Comparison of ENCODE assay signal across 10 mouse cellular contexts in genomic region chr14:86562728-86563127, GRCm38 (mm10).
DNase-seq lines count a peak whose midpoint lies in the region; ATAC-seq and TF ChIP-seq lines count a peak whose summit lies in the region.
"Had no signal": no experiment of that assay in that cellular context is flagged by ENCODE, and none has a peak within 500 bp of the region (broad histone marks: within the 10 kb centered on the region; RNA-seq: fewer than 3 reads in every experiment).

No protein-coding gene starts in this region.

- ATAC-seq in hindbrain, embryonic 11.5 days (ENCODE audit: low FRiP score) = peak; percentile 35; the same call in 1 of the 2 replicates
- no peak for ATAC-seq in hindbrain, embryonic 16.5 days
- ATAC-seq in monocyte, adult 5-6 weeks (replicated peaks; ENCODE audit: insufficient number of reproducible peaks, low FRiP score, low TSS enrichment, poor library complexity, severe bottlenecking) = no peak
- ATAC-seq in inflammation-experienced regulatory T-cells, adult 6 months = no peak

- no peaks in the 10 kb centered on the region for H3K27me3 ChIP-seq in hindbrain, embryonic 11.5 days (ENCODE audit: control insufficient read depth, insufficient read depth, low read length)
- no peaks in the 10 kb centered on the region for H3K27me3 ChIP-seq in hindbrain, embryonic 16.5 days (replicated peaks; ENCODE audit: control insufficient read depth, insufficient read depth, low read length)
- no peaks in the 10 kb centered on the region for H3K27me3 ChIP-seq in E14TG2a.4 (ENCODE audit: insufficient read depth, low read length)
- H3K27me3 ChIP-seq: liver, embryonic 13.5 days; stomach, embryonic 15.5 days had no signal

- H3K9ac ChIP-seq in hindbrain, embryonic 11.5 days (ENCODE audit: low read depth, low read length) = no peak overlapping the region
- no peak overlapping the region for H3K9ac ChIP-seq in hindbrain, embryonic 16.5 days (ENCODE audit: low read depth, low read length)
- H3K9ac ChIP-seq: liver, embryonic 13.5 days; stomach, embryonic 15.5 days had no signal

- WGBS in hindbrain, embryonic 11.5 days = 58% methylated on average over 2 of the region's 2 CpGs
- 67% methylated on average over 2 of the region's 2 CpGs for WGBS in hindbrain, embryonic 16.5 days

- peak; percentile 32 for TF ChIP-seq CTCF in E14TG2a.4 (conservative IDR thresholded peaks at IDR 0.05; ENCODE audit: low read length)

- no peak overlapping the region for H3K4me3 ChIP-seq in hindbrain, embryonic 11.5 days (ENCODE audit: low read depth, low read length)
- no peak overlapping the region for H3K4me3 ChIP-seq in hindbrain, embryonic 16.5 days (ENCODE audit: low read length)
- no peak overlapping the region for H3K4me3 ChIP-seq in E14TG2a.4 (replicated peaks; ENCODE audit: low read length)
- H3K4me3 ChIP-seq: liver, embryonic 13.5 days; stomach, embryonic 15.5 days had no signal

- no peaks in the 10 kb centered on the region for H3K9me3 ChIP-seq in hindbrain, embryonic 11.5 days (ENCODE audit: control insufficient read depth, low read length)
- no peaks in the 10 kb centered on the region for H3K9me3 ChIP-seq in hindbrain, embryonic 16.5 days (ENCODE audit: control insufficient read depth, low read length)
- no peaks in the 10 kb centered on the region for H3K9me3 ChIP-seq in E14TG2a.4 (ENCODE audit: low read length)
- H3K9me3 ChIP-seq: liver, embryonic 13.5 days; stomach, embryonic 15.5 days had no signal

- H3K4me2 ChIP-seq in hindbrain, embryonic 11.5 days (replicated peaks; ENCODE audit: low read depth, low read length) = no peak overlapping the region
- no peak overlapping the region for H3K4me2 ChIP-seq in hindbrain, embryonic 16.5 days (ENCODE audit: low read length)
- H3K4me2 ChIP-seq: liver, embryonic 13.5 days; stomach, embryonic 15.5 days had no signal

- no peaks in the 10 kb centered on the region for H3K36me3 ChIP-seq in hindbrain, embryonic 11.5 days (ENCODE audit: control insufficient read depth, insufficient read depth, low read length)
- no peaks in the 10 kb centered on the region for H3K36me3 ChIP-seq in hindbrain, embryonic 16.5 days (ENCODE audit: control insufficient read depth, insufficient read depth, low read length)
- H3K36me3 ChIP-seq in E14TG2a.4 (ENCODE audit: insufficient read depth, low read length) = no peaks in the 10 kb centered on the region
- H3K36me3 ChIP-seq: liver, embryonic 13.5 days; stomach, embryonic 15.5 days had no signal

- H3K4me1 ChIP-seq in hindbrain, embryonic 11.5 days (replicated peaks; ENCODE audit: control insufficient read depth, insufficient read depth, low read length) = no peaks in the 10 kb centered on the region
- H3K4me1 ChIP-seq in hindbrain, embryonic 16.5 days (ENCODE audit: control insufficient read depth, insufficient read depth, low read depth, low read length) = no peaks in the 10 kb centered on the region
- no peaks in the 10 kb centered on the region for H3K4me1 ChIP-seq in E14TG2a.4 (replicated peaks; ENCODE audit: low read depth, low read length)
- H3K4me1 ChIP-seq: liver, embryonic 13.5 days; stomach, embryonic 15.5 days had no signal

- peak; percentile 35 for DNase-seq in hindbrain, embryonic 11.5 days (ENCODE audit: low spot score)
- DNase-seq in adrenal gland, postnatal 10 days = peak; percentile 54
- DNase-seq in heart, postnatal 4 days = peak; percentile 56
- peak; percentile 4 for DNase-seq in skeletal muscle tissue, adult 2 months (ENCODE audit: low read depth, low spot score)
- DNase-seq: liver, embryonic 13.5 days had no signal

- no peak overlapping the region for H3K27ac ChIP-seq in hindbrain, embryonic 11.5 days (ENCODE audit: low read depth, low read length)
- no peak overlapping the region for H3K27ac ChIP-seq in hindbrain, embryonic 16.5 days (ENCODE audit: low read depth, low read length)
- H3K27ac ChIP-seq: liver, embryonic 13.5 days; stomach, embryonic 15.5 days had no signal

Comparison
In these comparisons a context has a peak if more than half of its experiments do, and no peak if none do; other contexts are left out.
1. DNase-seq: peak in every context shown above with its lines; median percentile 56 in heart, postnatal 4 days; 54 in adrenal gland, postnatal 10 days; 35 in hindbrain, embryonic 11.5 days; 4 in skeletal muscle tissue, adult 2 months.